Mouse (Mus musculus) embryonic fibroblast, embryonic 13.5 days (primary cell): ENCODE measurements at regions not wholly inside any gene's neighbourhood (a gene's known extent, or its start where the extent isn't known, plus 50 kb on each side); places are given as distances from the start of the nearest gene placed in this dataset.

ENCODE experiments used
- CTCF ChIP-seq: IDR thresholded peaks from 2 replicates; pipeline ENCODE4 v1.5.1; 2011; ENCODE audit warnings: mild to moderate bottlenecking, control low read depth, low read length, moderate library complexity, borderline replicate concordance; ENCODE audit not compliant: insufficient read depth
- POLR2A ChIP-seq: IDR thresholded peaks from 2 replicates; pipeline ENCODE4 v1.6.1; 2011; ENCODE audit warnings: low read depth, mild to moderate bottlenecking, control low read depth, low read length, moderate library complexity

- TF ChIP-seq POLR2A (no peak), CTCF (no peak)
Observed at GRCm38 (mm10) chr10:43745931-43746630, 155.5 kb downstream of the Qrsl1 start.
